Mouse (Mus musculus): ENCODE data around the gene Map2k5. TPM values are rescaled to one million over a fixed set of nuclear protein-coding genes. Genes with fewer than 3 reads are reported as not detected.

Map2k5 gene
- polyA plus RNA-seq, 1 experiment from 2014 or later = 22.8 TPM

DNA sequence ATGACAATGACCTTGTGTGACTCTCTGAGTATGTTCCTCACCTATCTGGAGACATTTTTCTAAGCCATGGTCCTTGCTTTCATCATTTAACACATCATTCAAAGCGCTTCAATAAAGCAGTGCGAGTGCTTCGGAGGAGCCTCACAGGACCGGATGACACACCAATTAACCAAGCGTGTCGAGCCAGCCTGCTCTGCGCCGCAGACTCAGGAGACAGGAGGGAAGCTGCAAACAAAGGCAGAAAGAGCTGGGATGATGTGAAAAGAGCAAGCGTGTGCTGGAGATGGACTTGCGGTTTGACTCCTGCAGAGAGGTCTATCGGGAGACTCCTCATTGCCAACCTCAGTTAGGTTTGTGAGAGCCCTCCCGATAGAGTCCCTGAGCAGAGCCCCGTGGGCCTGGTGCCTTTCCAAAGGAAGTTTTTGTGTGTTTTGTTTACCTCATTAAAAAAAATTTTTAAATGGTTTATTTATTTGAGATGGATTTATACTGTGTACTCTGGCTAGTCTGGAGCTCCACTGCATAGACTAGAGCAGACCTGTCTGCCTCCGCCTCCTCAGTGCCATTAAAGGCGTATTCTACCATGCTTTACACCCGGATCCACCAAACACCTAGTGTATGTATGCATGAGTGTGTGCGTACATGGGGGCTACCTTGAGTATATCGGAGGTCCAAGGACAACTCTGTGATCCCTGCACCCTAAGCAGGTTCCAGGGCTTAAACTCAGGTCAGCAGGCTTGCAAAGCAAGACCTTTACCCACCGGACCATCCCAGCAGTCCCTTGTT, 126.7 kb downstream of the Map2k5 start:
- no peak for ATAC-seq
- WGBS = 83% methylated on average over 19 of the region's 19 CpGs

DNA sequence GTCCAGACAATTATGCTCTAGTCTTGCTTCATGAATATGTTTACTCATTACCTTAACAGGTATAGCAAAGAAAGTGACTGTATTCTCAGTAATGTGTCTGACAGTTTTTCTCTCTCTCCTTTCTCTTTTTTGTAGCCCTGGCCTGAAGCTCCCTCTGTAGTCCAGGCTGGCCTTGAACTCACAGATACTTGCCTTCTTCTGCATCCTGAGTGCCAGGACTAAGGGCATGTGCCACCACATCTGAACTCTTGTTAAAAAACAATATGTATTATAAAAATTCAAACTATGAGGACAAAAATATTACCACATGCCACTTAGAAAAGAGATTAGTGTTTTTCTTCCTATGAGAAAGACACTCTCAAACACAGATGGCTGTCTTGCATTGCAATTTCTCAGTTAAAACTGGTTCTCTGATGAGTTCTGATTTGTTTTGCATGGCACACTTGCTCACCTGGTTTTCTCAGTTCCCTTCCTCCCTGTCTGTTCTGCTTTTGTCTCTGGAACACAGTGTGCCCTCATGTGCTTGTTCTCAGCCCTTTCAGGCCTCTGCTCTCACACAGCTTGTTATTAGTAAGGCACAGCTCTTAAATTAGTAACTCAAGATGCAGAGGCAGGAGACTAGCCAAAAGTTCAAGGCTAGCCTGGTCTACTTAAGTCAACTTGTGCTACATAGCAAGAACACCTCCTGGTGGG, 129.5 kb downstream of the Map2k5 start:
- Histone ChIP-seq H3K27me3 (replicated peaks; ENCODE audit: control insufficient read depth, insufficient read depth, low read length) (no peaks in the 10 kb centered on the region), H3K36me3 (ENCODE audit: control insufficient read depth, insufficient read depth, low read length) (no peaks in the 10 kb centered on the region; the same call in 1 of the 2 replicates), H3K27ac (ENCODE audit: low read length) (no peak overlapping the region), H3K9me3 (ENCODE audit: control insufficient read depth, low read length) (no peaks in the 10 kb centered on the region), H3K4me3 (ENCODE audit: low read length) (no peak overlapping the region), H3K9ac (ENCODE audit: low read depth, low read length) (no peak overlapping the region), H3K4me2 (ENCODE audit: low read depth, low read length) (no peak overlapping the region), H3K4me1 (ENCODE audit: control insufficient read depth, insufficient read depth, low read length) (no peaks in the 10 kb centered on the region)
- ATAC-seq = no peak

More for the DNA sequence above, 126.7 kb downstream of the Map2k5 start:
- H3K36me3 ChIP-seq (ENCODE audit: control insufficient read depth, insufficient read depth, low read length) = no peaks in the 10 kb centered on the region; the same call in 1 of the 2 replicates
- no peaks in the 10 kb centered on the region for H3K4me1 ChIP-seq (ENCODE audit: control insufficient read depth, insufficient read depth, low read length)
- no peak overlapping the region for H3K4me2 ChIP-seq (ENCODE audit: low read depth, low read length)
- H3K9ac ChIP-seq (ENCODE audit: low read depth, low read length) = no peak overlapping the region
- H3K4me3 ChIP-seq (ENCODE audit: low read length) = no peak overlapping the region
- H3K9me3 ChIP-seq (ENCODE audit: control insufficient read depth, low read length) = no peaks in the 10 kb centered on the region
- H3K27ac ChIP-seq (ENCODE audit: low read length) = no peak overlapping the region
- H3K27me3 ChIP-seq (replicated peaks; ENCODE audit: control insufficient read depth, insufficient read depth, low read length) = no peaks in the 10 kb centered on the region

- H3K27ac ChIP-seq (ENCODE audit: low read length) = no peak overlapping the region
- no peak overlapping the region for H3K4me2 ChIP-seq (ENCODE audit: low read depth, low read length)
- H3K36me3 ChIP-seq (ENCODE audit: control insufficient read depth, insufficient read depth, low read length) = no peaks in the 10 kb centered on the region; the same call in 1 of the 2 replicates
- H3K27me3 ChIP-seq (replicated peaks; ENCODE audit: control insufficient read depth, insufficient read depth, low read length) = no peaks in the 10 kb centered on the region
- H3K4me1 ChIP-seq (ENCODE audit: control insufficient read depth, insufficient read depth, low read length) = peaks cover 4% of the 10 kb centered on the region; the same call in 1 of the 2 replicates
- H3K9ac ChIP-seq (ENCODE audit: low read depth, low read length) = no peak overlapping the region
- no peak overlapping the region for H3K4me3 ChIP-seq (ENCODE audit: low read length)
- 55% methylated on average over 5 of the region's 5 CpGs for WGBS
- ATAC-seq = no peak
- no peaks in the 10 kb centered on the region for H3K9me3 ChIP-seq (ENCODE audit: control insufficient read depth, low read length)
Measured at GRCm38 (mm10) chr9:63246568-63247169, 131.0 kb downstream of the Map2k5 start.

- 42% methylated on average over 6 of the region's 6 CpGs for WGBS
Measured at GRCm38 (mm10) chr9:63241961-63242360, 135.7 kb downstream of the Map2k5 start.

GRCm38 (mm10) chr9:63241241-63241640, 136.5 kb downstream of the Map2k5 start:
- Histone ChIP-seq H3K36me3 (ENCODE audit: control insufficient read depth, insufficient read depth, low read length) (no peaks in the 10 kb centered on the region), H3K9me3 (ENCODE audit: control insufficient read depth, low read length) (no peaks in the 10 kb centered on the region), H3K4me3 (ENCODE audit: low read length) (no peak overlapping the region), H3K27me3 (replicated peaks; ENCODE audit: control insufficient read depth, insufficient read depth, low read length) (no peaks in the 10 kb centered on the region), H3K9ac (ENCODE audit: low read depth, low read length) (no peak overlapping the region), H3K27ac (ENCODE audit: low read length) (no peak overlapping the region), H3K4me1 (ENCODE audit: control insufficient read depth, insufficient read depth, low read length) (peaks cover 4% of the 10 kb centered on the region; the same call in 1 of the 2 replicates), H3K4me2 (ENCODE audit: low read depth, low read length) (no peak overlapping the region)
- WGBS = 50% methylated on average over 8 of the region's 8 CpGs
- ATAC-seq = no peak

More at GRCm38 (mm10) chr9:63241961-63242360, 135.7 kb downstream of the Map2k5 start:
- H3K9ac ChIP-seq (ENCODE audit: low read depth, low read length) = no peak overlapping the region
- H3K9me3 ChIP-seq (ENCODE audit: control insufficient read depth, low read length) = no peaks in the 10 kb centered on the region
- ATAC-seq = no peak
- H3K4me2 ChIP-seq (ENCODE audit: low read depth, low read length) = no peak overlapping the region
- H3K4me3 ChIP-seq (ENCODE audit: low read length) = no peak overlapping the region
- H3K27ac ChIP-seq (ENCODE audit: low read length) = no peak overlapping the region
- H3K36me3 ChIP-seq (ENCODE audit: control insufficient read depth, insufficient read depth, low read length) = no peaks in the 10 kb centered on the region
- peaks cover 4% of the 10 kb centered on the region; the same call in 1 of the 2 replicates for H3K4me1 ChIP-seq (ENCODE audit: control insufficient read depth, insufficient read depth, low read length)
- no peaks in the 10 kb centered on the region for H3K27me3 ChIP-seq (replicated peaks; ENCODE audit: control insufficient read depth, insufficient read depth, low read length)

GRCm38 (mm10) chr9:63234356-63234755, 143.3 kb downstream of the Map2k5 start:
- H3K27me3 ChIP-seq (replicated peaks; ENCODE audit: control insufficient read depth, insufficient read depth, low read length) = no peaks in the 10 kb centered on the region
- no peaks in the 10 kb centered on the region for H3K36me3 ChIP-seq (ENCODE audit: control insufficient read depth, insufficient read depth, low read length)
- H3K9ac ChIP-seq (ENCODE audit: low read depth, low read length) = no peak overlapping the region
- H3K27ac ChIP-seq (ENCODE audit: low read length) = no peak overlapping the region
- no peaks in the 10 kb centered on the region for H3K4me1 ChIP-seq (ENCODE audit: control insufficient read depth, insufficient read depth, low read length)
- no peaks in the 10 kb centered on the region for H3K9me3 ChIP-seq (ENCODE audit: control insufficient read depth, low read length)
- 76% methylated on average over 5 of the region's 5 CpGs for WGBS
- H3K4me3 ChIP-seq (ENCODE audit: low read length) = no peak overlapping the region
- ATAC-seq = no peak
- no peak overlapping the region for H3K4me2 ChIP-seq (ENCODE audit: low read depth, low read length)

- Histone ChIP-seq H3K27me3 (replicated peaks; ENCODE audit: control insufficient read depth, insufficient read depth, low read length) (no peaks in the 10 kb centered on the region), H3K9ac (ENCODE audit: low read depth, low read length) (no peak overlapping the region), H3K9me3 (ENCODE audit: control insufficient read depth, low read length) (no peaks in the 10 kb centered on the region), H3K4me3 (ENCODE audit: low read length) (no peak overlapping the region), H3K4me1 (ENCODE audit: control insufficient read depth, insufficient read depth, low read length) (no peaks in the 10 kb centered on the region), H3K4me2 (ENCODE audit: low read depth, low read length) (no peak overlapping the region), H3K27ac (ENCODE audit: low read length) (no peak overlapping the region), H3K36me3 (ENCODE audit: control insufficient read depth, insufficient read depth, low read length) (no peaks in the 10 kb centered on the region)
- 58% methylated on average over 15 of the region's 15 CpGs for WGBS
- ATAC-seq = no peak
Measured at GRCm38 (mm10) chr9:63230289-63230688, 147.4 kb downstream of the Map2k5 start.

DNA sequence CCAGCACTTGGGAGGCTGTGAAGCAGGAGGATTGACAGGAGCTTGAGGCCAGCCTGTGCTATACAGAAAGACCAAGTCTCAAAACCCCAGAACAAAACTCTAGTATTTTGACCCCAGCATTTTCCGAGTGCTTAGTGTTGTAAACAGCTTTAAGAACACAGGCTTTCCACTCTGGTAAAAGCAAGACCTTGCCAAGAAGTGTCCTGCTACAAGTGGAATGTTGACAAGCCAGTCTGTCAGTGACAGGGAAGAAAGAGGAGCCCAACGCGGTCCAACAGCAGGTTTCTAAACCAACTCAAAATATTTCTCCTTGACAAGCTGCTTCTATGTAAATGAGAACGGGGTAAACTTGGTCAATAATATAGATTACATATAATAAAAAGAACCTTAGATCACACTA, 148.6 kb downstream of the Map2k5 start:
- no peaks in the 10 kb centered on the region for H3K36me3 ChIP-seq (ENCODE audit: control insufficient read depth, insufficient read depth, low read length)
- no peaks in the 10 kb centered on the region for H3K4me1 ChIP-seq (ENCODE audit: control insufficient read depth, insufficient read depth, low read length)
- no peak overlapping the region for H3K4me3 ChIP-seq (ENCODE audit: low read length)
- 60% methylated on average over 4 of the region's 4 CpGs for WGBS
- H3K27me3 ChIP-seq (replicated peaks; ENCODE audit: control insufficient read depth, insufficient read depth, low read length) = no peaks in the 10 kb centered on the region
- no peak overlapping the region for H3K4me2 ChIP-seq (ENCODE audit: low read depth, low read length)
- H3K9ac ChIP-seq (ENCODE audit: low read depth, low read length) = no peak overlapping the region
- H3K27ac ChIP-seq (ENCODE audit: low read length) = no peak overlapping the region
- H3K9me3 ChIP-seq (ENCODE audit: control insufficient read depth, low read length) = no peaks in the 10 kb centered on the region
- no peak for ATAC-seq

DNA sequence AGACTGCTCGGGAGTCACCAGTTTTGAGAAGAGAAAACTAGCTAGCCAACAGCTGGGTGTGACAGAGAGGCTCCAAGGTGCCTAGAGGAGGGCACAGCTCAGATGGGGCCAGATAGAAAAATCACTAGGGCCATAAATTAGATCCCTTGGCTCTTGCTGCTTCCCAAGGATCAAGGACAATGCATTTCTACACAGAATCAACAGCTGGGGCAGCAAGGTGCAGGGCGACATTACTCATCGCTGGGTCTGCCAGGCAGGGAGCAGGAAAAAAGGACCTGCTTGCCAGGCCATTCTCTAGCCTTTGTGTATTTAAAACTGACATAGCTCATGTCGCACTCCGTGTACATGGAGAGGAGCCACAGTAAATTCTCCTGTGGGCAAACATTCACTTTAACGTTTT, 155.5 kb downstream of the Map2k5 start:
- no peak for ATAC-seq

More for the DNA sequence above, 155.5 kb downstream of the Map2k5 start:
- Histone ChIP-seq H3K4me2 (ENCODE audit: low read depth, low read length) (no peak overlapping the region), H3K27me3 (replicated peaks; ENCODE audit: control insufficient read depth, insufficient read depth, low read length) (no peaks in the 10 kb centered on the region), H3K4me1 (ENCODE audit: control insufficient read depth, insufficient read depth, low read length) (no peaks in the 10 kb centered on the region), H3K9me3 (ENCODE audit: control insufficient read depth, low read length) (no peaks in the 10 kb centered on the region), H3K27ac (ENCODE audit: low read length) (no peak overlapping the region), H3K36me3 (ENCODE audit: control insufficient read depth, insufficient read depth, low read length) (0 out of 2 replicates have a peak, but pooled peaks cover 5% of the 10 kb centered on the region), H3K9ac (ENCODE audit: low read depth, low read length) (no peak overlapping the region), H3K4me3 (ENCODE audit: low read length) (no peak overlapping the region)
- 45% methylated on average over 6 of the region's 6 CpGs for WGBS
